Mouse (Mus musculus) ES-Bruce4 (cell line): ENCODE measurements around the gene 2210016F16Rik.

ENCODE experiments used
- CTCF ChIP-seq: IDR thresholded peaks from one replicate; pipeline ENCODE4 v1.8.1; 2011; ENCODE audit warnings: low read depth, low read length
- POLR2A ChIP-seq: IDR thresholded peaks from one replicate; pipeline ENCODE4 v1.8.1; 2011; ENCODE audit warnings: low read length; ENCODE audit not compliant: insufficient read depth

DNA sequence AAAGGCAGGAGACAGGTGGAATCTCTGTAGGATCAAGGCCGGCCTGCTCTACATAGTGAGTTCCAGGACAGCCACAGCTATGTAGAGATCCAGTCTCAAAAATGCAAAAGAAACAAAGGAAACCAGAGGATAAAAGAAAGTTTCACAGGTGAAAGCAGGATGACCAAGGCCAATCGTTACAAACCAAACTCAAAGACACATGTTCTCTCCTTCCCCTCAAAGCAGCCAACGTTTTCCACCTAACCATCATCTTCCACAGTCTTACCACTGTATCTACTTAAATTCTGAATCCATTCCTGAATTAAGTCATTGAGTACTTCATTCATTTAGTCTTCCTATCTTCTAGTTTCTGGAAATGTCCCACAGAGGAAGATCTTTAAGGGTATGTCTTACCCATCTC is 3.4 kb upstream of the 2210016F16Rik start:
- TF ChIP-seq CTCF, result no peak
- no peak for TF ChIP-seq POLR2A
